9 mouse cellular contexts compared by ENCODE assay signal in the genomic region with DNA sequence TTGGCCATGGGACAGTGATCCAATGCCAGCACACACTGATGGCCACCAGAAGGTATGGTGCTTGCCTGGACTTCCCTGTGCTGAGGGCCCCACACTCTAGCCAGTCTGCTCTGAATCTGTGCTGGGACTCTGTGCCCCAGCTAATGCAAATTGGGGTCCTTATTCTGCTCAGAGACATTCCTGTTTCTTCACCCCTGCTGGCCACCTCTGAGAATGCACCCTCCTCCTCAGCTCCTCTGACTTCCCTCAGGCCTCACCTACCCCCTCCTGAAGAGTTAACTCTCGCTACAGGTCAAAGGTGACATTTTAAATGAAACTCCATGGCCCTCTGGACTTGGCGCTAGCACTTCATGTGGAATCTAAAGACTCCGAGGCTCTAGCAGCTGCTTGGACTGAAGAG.
DNase-seq lines count a peak whose midpoint lies in the region; ATAC-seq and TF ChIP-seq lines count a peak whose summit lies in the region.
"Had no signal": no experiment of that assay in that cellular context is flagged by ENCODE, and none has a peak within 500 bp of the region (broad histone marks: within the 10 kb centered on the region; RNA-seq: fewer than 3 reads in every experiment).

No protein-coding gene starts in this region.

- TF ChIP-seq CTCF in left cerebral cortex, adult 2 months (IDR thresholded peaks at IDR 0.05), result peak; percentile 47
- 0 out of 2 replicates have a peak, but pooled peaks have one; percentile 3 for TF ChIP-seq CTCF in G1E (IDR thresholded peaks at IDR 0.05; ENCODE audit: low read depth, low read length)

- H3K9me3 ChIP-seq in forebrain, embryonic 11.5 days (ENCODE audit: control insufficient read depth, low read length), result no peaks in the 10 kb centered on the region
- no peaks in the 10 kb centered on the region for H3K9me3 ChIP-seq in forebrain, embryonic 16.5 days (ENCODE audit: control insufficient read depth, low read length)
- peaks cover 43% of the 10 kb centered on the region for H3K9me3 ChIP-seq in G1E (replicated peaks)
- H3K9me3 ChIP-seq: embryonic facial prominence, embryonic 15.5 days had no signal

- H3K27me3 ChIP-seq in forebrain, embryonic 11.5 days (ENCODE audit: control insufficient read depth, insufficient read depth, low read length), result no peaks in the 10 kb centered on the region
- no peaks in the 10 kb centered on the region for H3K27me3 ChIP-seq in forebrain, embryonic 16.5 days (replicated peaks; ENCODE audit: control insufficient read depth, insufficient read depth, low read length)
- H3K27me3 ChIP-seq in G1E (ENCODE audit: insufficient read depth, low read length), result no peaks in the 10 kb centered on the region
- H3K27me3 ChIP-seq: embryonic facial prominence, embryonic 15.5 days had no signal

- DNase-seq in forebrain, embryonic 11.5 days (ENCODE audit: low spot score), result peak; percentile 56
- no peak for DNase-seq in left cerebral cortex, adult 2 months (ENCODE audit: extremely low spot score in 1 of 2, low spot score in 2 of 2)
- no peak for DNase-seq in left cerebral cortex, adult 18-20 months (ENCODE audit: low spot score in 2 of 2)
- no peak for DNase-seq in G1E (ENCODE audit: low spot score)
- DNase-seq in hindlimb bud, embryonic 11.5 days (ENCODE audit: extremely low spot score, low read depth, low spot score), result peak; percentile 26
- DNase-seq in gastrocnemius, postnatal 14 days, result no peak
- DNase-seq in adrenal gland, adult 2 months, result no peak

- no peak overlapping the region for H3K4me2 ChIP-seq in forebrain, embryonic 11.5 days (ENCODE audit: low read depth, low read length, severe bottlenecking)
- no peak overlapping the region for H3K4me2 ChIP-seq in forebrain, embryonic 16.5 days (ENCODE audit: low read length)
- H3K4me2 ChIP-seq: embryonic facial prominence, embryonic 15.5 days had no signal

- H3K36me3 ChIP-seq in forebrain, embryonic 11.5 days (ENCODE audit: control insufficient read depth, insufficient read depth, low read length), result no peaks in the 10 kb centered on the region
- no peaks in the 10 kb centered on the region for H3K36me3 ChIP-seq in forebrain, embryonic 16.5 days (ENCODE audit: control insufficient read depth, insufficient read depth)
- H3K36me3 ChIP-seq in G1E (replicated peaks), result no peaks in the 10 kb centered on the region
- H3K36me3 ChIP-seq: embryonic facial prominence, embryonic 15.5 days had no signal

- no peak overlapping the region for H3K4me3 ChIP-seq in forebrain, embryonic 11.5 days (ENCODE audit: low read depth, low read length)
- no peak overlapping the region for H3K4me3 ChIP-seq in forebrain, embryonic 16.5 days (replicated peaks; ENCODE audit: low read length)
- no peak overlapping the region for H3K4me3 ChIP-seq in left cerebral cortex, adult 2 months
- no peak overlapping the region for H3K4me3 ChIP-seq in G1E (ENCODE audit: low read depth, low read length)
- H3K4me3 ChIP-seq: embryonic facial prominence, embryonic 15.5 days had no signal

- H3K9ac ChIP-seq in forebrain, embryonic 11.5 days (ENCODE audit: low read length), result no peak overlapping the region
- H3K9ac ChIP-seq in forebrain, embryonic 16.5 days (replicated peaks; ENCODE audit: low read depth, low read length), result no peak overlapping the region
- H3K9ac ChIP-seq: embryonic facial prominence, embryonic 15.5 days had no signal

- no peak overlapping the region for H3K27ac ChIP-seq in forebrain, embryonic 11.5 days (ENCODE audit: low read depth, low read length)
- no peak overlapping the region for H3K27ac ChIP-seq in forebrain, embryonic 16.5 days (ENCODE audit: low read length)
- no peak overlapping the region for H3K27ac ChIP-seq in left cerebral cortex, adult 2 months
- H3K27ac ChIP-seq: embryonic facial prominence, embryonic 15.5 days had no signal

- intact Hi-C loops in left cerebral cortex, adult 2 months (cut with DNase I), result no loop called here
- intact Hi-C loops in gastrocnemius, postnatal 14 days (cut with DNase I; ENCODE audit: low total_unique reads), result no loop called here

- WGBS in forebrain, embryonic 11.5 days, result 22% methylated on average over 3 of the region's 3 CpGs
- 36% methylated on average over 3 of the region's 3 CpGs for WGBS in forebrain, embryonic 16.5 days

- H3K4me1 ChIP-seq in forebrain, embryonic 11.5 days (replicated peaks; ENCODE audit: control insufficient read depth, insufficient read depth, low read length), result no peaks in the 10 kb centered on the region
- H3K4me1 ChIP-seq in forebrain, embryonic 16.5 days (replicated peaks; ENCODE audit: control insufficient read depth, insufficient read depth, low read length), result no peaks in the 10 kb centered on the region; the same call in 1 of the 2 replicates
- H3K4me1 ChIP-seq in G1E (ENCODE audit: insufficient read depth, low read depth, low read length), result no peaks in the 10 kb centered on the region

- no peak for ATAC-seq in forebrain, embryonic 11.5 days (replicated peaks; ENCODE audit: low FRiP score)
- ATAC-seq in forebrain, embryonic 16.5 days, result no peak
- no peak for ATAC-seq in G1E (ENCODE audit: extremely low read depth, insufficient number of reproducible peaks, low FRiP score, poor library complexity, severe bottlenecking)

Comparison
In these comparisons a context has a peak if more than half of its experiments do, and no peak if none do; other contexts are left out.
1. DNase-seq: peak in forebrain, embryonic 11.5 days (single experiment) and hindlimb bud, embryonic 11.5 days (single experiment); none in left cerebral cortex, adult 2 months (0 of 2), left cerebral cortex, adult 18-20 months (0 of 2), G1E (single experiment), gastrocnemius, postnatal 14 days (single experiment) and adrenal gland, adult 2 months (single experiment).